Mouse (Mus musculus) midbrain, embryonic 14.5 days (tissue): Measurements from ENCODE around the gene P3h3. TPM values are rescaled to one million over a fixed set of nuclear protein-coding genes. Genes with fewer than 3 reads are reported as not detected.

ENCODE experiments used
- ATAC-seq: fragments of 200-750 bp; cut with Nextera tagmentation; 2 replicates; pipeline ENCODE4 v1.8.0; 2017; ENCODE audit warnings: moderate number of reproducible peaks, moderate library complexity; ENCODE audit not compliant: low FRiP score, low TSS enrichment
- DNase-seq: peaks from one replicate; pipeline ENCODE4 v3.0.0-alpha.2; 2015
- H3K27ac ChIP-seq: fragments of 300-500 bp; sonication (generic); replicated peaks from 2 replicates; pipeline ENCODE4 v1.5.1; 2014; ENCODE audit warnings: mild to moderate bottlenecking, low read depth, low read length, moderate library complexity
- H3K27me3 ChIP-seq: fragments of 300-500 bp; sonication (generic); 2 replicates; pipeline ENCODE4 v1.6.1; 2014; ENCODE audit warnings: low read length, control low read depth, mixed read lengths; ENCODE audit not compliant: control insufficient read depth, insufficient read depth
- H3K36me3 ChIP-seq: fragments of 300-500 bp; sonication (generic); 2 replicates; pipeline ENCODE4 v1.6.1; 2014; ENCODE audit warnings: low read length, control low read depth; ENCODE audit not compliant: control insufficient read depth, insufficient read depth
- H3K4me1 ChIP-seq: fragments of 300-500 bp; sonication (generic); 2 replicates; pipeline ENCODE4 v1.6.1; 2014; ENCODE audit warnings: mild to moderate bottlenecking, antibody characterized with exemption, low read length, control low read depth; ENCODE audit not compliant: control insufficient read depth, insufficient read depth
- H3K4me2 ChIP-seq: fragments of 300-500 bp; sonication (generic); 2 replicates; pipeline ENCODE4 v1.6.1; 2014; ENCODE audit warnings: mild to moderate bottlenecking, low read length, moderate library complexity
- H3K4me3 ChIP-seq: fragments of 300-500 bp; sonication (generic); replicated peaks from 2 replicates; pipeline ENCODE4 v1.5.1; 2014; ENCODE audit warnings: low read depth, low read length
- H3K9ac ChIP-seq: fragments of 300-500 bp; sonication (generic); replicated peaks from 2 replicates; pipeline ENCODE4 v1.6.1; 2014; ENCODE audit warnings: mild to moderate bottlenecking, low read length, moderate library complexity
- H3K9me3 ChIP-seq: fragments of 300-500 bp; sonication (generic); 2 replicates; pipeline ENCODE4 v1.6.1; 2016; ENCODE audit warnings: low read length, control low read depth, mixed read lengths; ENCODE audit not compliant: control insufficient read depth
- WGBS: fragments of 180-500 bp; shearing (Covaris S2); extraction: QIAGEN DNeasy Blood & Tissue Kit; methylation state at CpG from one replicate; pipeline ENCODE4 v1.1.7; 2014; 5-methylcytosine and 5-hydroxymethylcytosine counted together
- polyA plus RNA-seq: library from polyadenylated mRNA; unstranded; fragments of >200 nt; fragmentation: Nextera tagmentation; extraction: Ambion mirVana; gene quantifications from 2 replicates; pipeline ENCODE4 v1.2.1, GENCODE M21; 2014

The P3h3 gene
- polyA plus RNA-seq, 1 experiment from 2014 or later, result 13.9 TPM

DNA sequence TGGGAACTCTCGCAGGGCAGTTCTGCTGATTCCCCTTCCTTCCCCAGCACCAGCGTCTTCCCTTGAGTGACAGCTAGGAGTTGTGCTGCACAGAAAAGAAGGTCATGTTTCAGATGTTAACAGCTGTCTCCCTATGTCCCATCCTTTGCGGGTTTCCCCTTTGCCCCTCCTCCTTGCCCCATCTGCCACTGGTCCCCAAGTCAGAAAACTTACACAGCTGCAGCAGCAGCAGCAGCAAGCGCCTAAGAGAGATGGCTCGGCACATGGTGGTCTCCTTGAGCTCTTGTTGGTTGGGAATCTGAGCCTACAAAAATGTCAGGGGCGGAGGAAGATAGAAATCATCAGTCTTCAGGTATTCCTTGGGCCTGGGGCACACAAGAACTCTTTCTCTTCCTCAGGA is 21.8 kb upstream of the P3h3 start:
- no peaks in the 10 kb centered on the region for H3K27me3 ChIP-seq
- ATAC-seq (no peak), DNase-seq (no peak)
- no peak overlapping the region for H3K9ac ChIP-seq
- no peak overlapping the region for H3K4me3 ChIP-seq
- WGBS, result 69% methylated on average over 6 of the region's 6 CpGs
- H3K27ac ChIP-seq, result no peak overlapping the region
- no peaks in the 10 kb centered on the region for H3K36me3 ChIP-seq
- no peaks in the 10 kb centered on the region for H3K4me1 ChIP-seq
- H3K9me3 ChIP-seq, result no peaks in the 10 kb centered on the region
- no peak overlapping the region for H3K4me2 ChIP-seq

DNA sequence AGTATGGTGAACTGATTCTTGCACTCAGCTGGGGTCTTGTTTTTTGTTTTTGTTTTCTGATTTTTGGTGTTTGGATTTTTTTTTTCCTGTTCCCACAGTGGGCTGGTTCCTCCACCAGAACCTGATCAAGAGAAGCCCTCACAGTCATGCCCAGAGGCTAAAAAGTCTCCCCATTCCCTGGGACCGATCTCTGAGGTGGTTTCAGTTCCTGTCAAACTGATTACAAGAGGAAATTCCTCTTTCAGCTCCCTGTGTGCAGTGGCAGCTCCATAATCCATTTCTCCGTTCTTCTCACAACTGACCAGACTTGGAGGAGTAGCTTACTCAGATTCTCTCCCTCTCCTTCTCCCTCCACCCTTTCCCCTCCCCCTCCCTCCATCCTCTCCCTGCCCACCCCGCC is 16.8 kb upstream of the P3h3 start:
- ATAC-seq (no peak), DNase-seq (no peak)
- Histone ChIP-seq H3K4me1 (no peaks in the 10 kb centered on the region), H3K27me3 (no peaks in the 10 kb centered on the region), H3K4me2 (no peak overlapping the region), H3K27ac (no peak overlapping the region), H3K9ac (no peak overlapping the region), H3K4me3 (no peak overlapping the region), H3K9me3 (no peaks in the 10 kb centered on the region), H3K36me3 (no peaks in the 10 kb centered on the region)
- 44% methylated on average over 3 of the region's 3 CpGs for WGBS

DNA sequence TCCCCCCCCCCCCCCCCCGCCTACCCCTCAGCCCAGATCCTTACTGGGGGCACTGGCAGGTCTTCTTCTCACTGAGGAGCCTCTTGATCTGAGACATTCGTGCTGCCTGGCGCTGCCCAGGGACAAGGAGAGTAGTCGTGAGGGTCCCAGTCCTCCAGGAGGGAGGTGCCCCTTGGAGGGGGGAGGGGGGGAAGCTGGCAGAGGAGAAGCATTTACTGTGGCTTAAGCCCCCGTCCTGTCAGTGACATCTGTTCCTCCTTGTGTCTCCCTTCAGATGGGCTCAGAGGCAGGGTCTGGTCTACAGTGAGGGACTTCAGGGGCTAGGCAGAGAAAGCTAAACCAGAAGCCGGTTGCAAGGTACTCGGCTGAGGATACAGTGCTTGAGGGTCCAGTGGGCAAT is 9.0 kb upstream of the P3h3 start:
- ATAC-seq, result no peak
- Histone ChIP-seq H3K27me3 (no peaks in the 10 kb centered on the region), H3K4me1 (peaks cover 30% of the 10 kb centered on the region), H3K4me3 (no peak overlapping the region), H3K27ac (0 out of 2 replicates have a peak overlapping the region, but pooled peaks have one; percentile 13), H3K4me2 (no peak overlapping the region), H3K9ac (peak overlapping the region; percentile 13; the same call in 1 of the 2 replicates), H3K36me3 (no peaks in the 10 kb centered on the region), H3K9me3 (no peaks in the 10 kb centered on the region)
- 51% methylated on average over 6 of the region's 7 CpGs for WGBS
- DNase-seq, result no peak

DNA sequence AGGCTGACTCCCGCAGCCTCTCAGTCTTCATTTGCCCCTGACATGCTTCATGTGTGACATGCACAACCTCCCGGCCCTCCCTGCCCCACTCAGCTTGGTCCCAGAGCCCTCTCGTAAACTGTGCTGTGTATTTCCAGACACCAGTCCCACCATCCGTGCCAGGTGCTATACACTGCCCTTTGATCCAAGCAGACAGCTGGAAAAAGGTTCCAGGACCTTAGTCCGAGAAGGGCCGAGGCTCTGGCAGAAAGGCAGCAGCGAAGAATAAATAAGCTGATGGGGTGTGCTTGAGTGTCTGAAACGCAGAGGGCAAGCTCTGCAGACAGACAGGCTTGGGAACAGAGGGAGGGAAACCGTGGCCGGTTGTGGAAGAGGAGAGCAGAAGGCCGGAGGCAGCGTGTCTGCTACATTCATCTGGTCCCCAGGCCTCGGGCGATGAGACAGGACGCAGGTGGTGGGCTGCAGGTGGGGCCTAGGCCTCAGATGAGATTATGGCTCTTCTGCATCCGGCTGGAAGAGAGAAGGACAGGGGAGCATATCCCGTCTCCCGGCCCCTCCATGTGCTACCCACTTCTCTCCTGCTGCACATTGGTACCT is 8.3 kb upstream of the P3h3 start:
- DNase-seq, result no peak
- H3K4me1 ChIP-seq, result peaks cover 36% of the 10 kb centered on the region
- H3K9me3 ChIP-seq, result no peaks in the 10 kb centered on the region

DNA sequence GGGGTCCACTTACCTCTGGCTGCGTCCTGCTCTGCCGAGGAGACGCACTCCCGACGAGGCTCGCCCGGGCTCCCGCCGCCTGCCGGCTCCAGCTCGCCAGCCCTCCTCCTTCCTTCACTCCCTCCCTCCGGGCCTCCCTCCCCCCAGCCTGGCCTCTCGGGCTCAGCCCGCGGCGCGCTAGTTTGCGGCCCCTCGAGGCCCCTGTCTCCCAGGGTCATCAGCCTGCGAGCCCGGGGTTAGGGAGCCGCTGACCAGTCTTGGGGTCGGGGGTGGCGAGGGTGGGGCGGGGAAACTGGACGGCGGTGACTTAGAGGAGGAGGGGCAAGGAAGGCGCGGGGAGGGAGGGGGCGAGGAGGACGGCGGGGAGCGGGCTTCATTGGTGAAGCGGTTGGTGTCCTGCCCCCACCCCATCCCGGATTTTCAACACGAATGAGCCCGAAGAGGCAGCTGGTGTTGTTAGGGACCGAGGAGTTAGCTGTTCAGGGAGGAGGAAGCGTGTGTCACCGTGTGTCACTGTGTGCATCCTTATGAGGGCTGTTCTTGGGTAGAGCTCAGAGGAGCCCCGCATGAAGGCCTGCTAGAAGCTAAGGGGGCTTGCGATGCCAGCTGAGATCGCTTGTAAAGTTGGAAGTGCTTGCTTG is 6.2 kb upstream of the P3h3 start, which contains the start of gene Gpr162:
Gpr162 (minus strand) TSS at position 326 of the 641 bp plus-strand sequence.
- ATAC-seq (peak; percentile 62), DNase-seq (peak; percentile 86)
- Histone ChIP-seq H3K4me1 (peaks cover 47% of the 10 kb centered on the region), H3K4me3 (peak within 1 kb of the TSS; percentile 70), H3K4me2 (peak within 1 kb of the TSS; percentile 70), H3K9ac (peak within 1 kb of the TSS; percentile 91), H3K27ac (peak within 1 kb of the TSS; percentile 96), H3K27me3 (no peaks in the 10 kb centered on the region), H3K9me3 (no peaks in the 10 kb centered on the region), H3K36me3 (peaks cover 16% of the 10 kb centered on the region)
- 2% methylated on average over 43 of the region's 43 CpGs for WGBS

More for the DNA sequence above, 8.3 kb upstream of the P3h3 start:
- H3K9ac ChIP-seq, result peak overlapping the region; percentile 40; the same call in 1 of the 2 replicates
- peak overlapping the region; percentile 32; the same call in 1 of the 2 replicates for H3K27ac ChIP-seq
- H3K36me3 ChIP-seq, result peaks cover 5% of the 10 kb centered on the region
- no peaks in the 10 kb centered on the region for H3K27me3 ChIP-seq
- WGBS, result 55% methylated on average over 18 of the region's 18 CpGs
- no peak for ATAC-seq
- H3K4me2 ChIP-seq, result no peak overlapping the region
- H3K4me3 ChIP-seq, result no peak overlapping the region

DNA sequence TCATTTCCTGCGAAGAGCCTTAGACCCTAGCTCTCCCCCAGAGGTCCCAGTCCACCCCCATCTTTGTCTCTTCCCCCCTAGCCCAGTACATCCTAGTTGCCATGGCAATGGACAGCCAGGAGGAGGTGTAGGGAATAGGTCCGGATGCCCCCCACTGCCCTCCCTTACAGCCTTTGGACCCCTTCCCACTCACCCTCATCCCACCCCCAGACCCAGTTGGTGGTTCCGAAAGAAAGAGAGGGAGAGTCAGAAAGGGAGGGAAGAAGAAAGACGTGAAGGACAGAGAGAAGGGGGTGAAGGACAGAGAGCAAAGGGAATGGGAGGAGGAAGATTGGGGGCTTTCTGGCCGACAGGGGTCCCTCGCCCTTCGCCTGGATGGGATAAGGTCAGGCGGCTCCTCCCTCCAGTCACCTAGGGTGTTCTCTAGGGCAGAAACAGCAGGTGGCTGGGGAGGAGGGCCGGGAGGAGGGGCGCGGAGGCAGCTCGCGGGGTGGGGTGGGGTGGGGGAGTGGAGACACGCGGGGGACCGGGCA is 5.6 kb upstream of the P3h3 start:
- H3K9me3 ChIP-seq, result no peaks in the 10 kb centered on the region
- no peaks in the 10 kb centered on the region for H3K27me3 ChIP-seq
- peak overlapping the region; percentile 70 for H3K4me2 ChIP-seq
- peaks cover 50% of the 10 kb centered on the region for H3K4me1 ChIP-seq
- ATAC-seq (peak; percentile 19), DNase-seq (peak; percentile 68)
- peaks cover 20% of the 10 kb centered on the region for H3K36me3 ChIP-seq
- H3K4me3 ChIP-seq, result peak overlapping the region; percentile 70
- peak overlapping the region; percentile 91 for H3K9ac ChIP-seq
- 0% methylated on average over 15 of the region's 16 CpGs for WGBS
- peak overlapping the region; percentile 96 for H3K27ac ChIP-seq

DNA sequence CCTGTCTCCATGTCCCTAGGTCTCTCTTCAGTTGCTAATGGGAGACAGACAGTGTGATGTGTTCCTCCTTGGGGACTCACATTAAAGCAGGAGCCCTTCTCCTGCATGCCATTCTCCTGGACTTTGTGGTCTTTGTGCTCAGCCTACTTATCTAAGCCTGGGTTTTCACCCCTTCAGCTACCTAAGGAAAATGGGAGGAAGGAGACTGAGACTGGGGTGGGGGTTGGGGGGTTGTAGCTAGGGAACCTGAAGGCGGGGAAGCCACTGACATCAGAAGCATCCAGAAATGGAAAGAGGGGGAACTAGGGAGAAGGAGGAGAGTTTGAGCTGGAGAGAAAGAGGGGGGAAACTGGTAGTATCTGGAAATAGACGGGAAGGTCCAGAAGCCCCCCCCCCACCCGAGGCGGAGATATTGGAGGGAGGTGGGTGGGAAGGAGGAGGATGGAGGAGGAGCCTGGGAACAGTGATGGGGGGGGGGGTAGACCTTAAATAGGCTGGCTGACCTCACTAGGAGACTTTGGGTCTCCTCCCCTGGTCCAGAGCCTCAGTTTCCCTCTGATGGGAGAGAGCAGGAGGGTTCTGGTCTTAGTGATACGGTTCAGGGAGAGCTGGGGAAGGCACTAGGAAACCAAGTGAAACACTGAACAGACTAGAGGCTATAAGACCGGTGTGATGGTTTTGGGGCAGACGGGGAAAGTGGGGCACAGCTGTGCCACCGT is 5.0 kb upstream of the P3h3 start:
- H3K9ac ChIP-seq, result peak overlapping the region; percentile 91
- peak overlapping the region; percentile 70 for H3K4me3 ChIP-seq
- peak overlapping the region; percentile 96 for H3K27ac ChIP-seq
- no peaks in the 10 kb centered on the region for H3K27me3 ChIP-seq
- peaks cover 20% of the 10 kb centered on the region for H3K36me3 ChIP-seq
- H3K4me2 ChIP-seq, result peak overlapping the region; percentile 70
- 8% methylated on average over 8 of the region's 8 CpGs for WGBS
- H3K4me1 ChIP-seq, result peaks cover 50% of the 10 kb centered on the region
- no peak for ATAC-seq
- H3K9me3 ChIP-seq, result no peaks in the 10 kb centered on the region
- peak; percentile 28 for DNase-seq

DNA sequence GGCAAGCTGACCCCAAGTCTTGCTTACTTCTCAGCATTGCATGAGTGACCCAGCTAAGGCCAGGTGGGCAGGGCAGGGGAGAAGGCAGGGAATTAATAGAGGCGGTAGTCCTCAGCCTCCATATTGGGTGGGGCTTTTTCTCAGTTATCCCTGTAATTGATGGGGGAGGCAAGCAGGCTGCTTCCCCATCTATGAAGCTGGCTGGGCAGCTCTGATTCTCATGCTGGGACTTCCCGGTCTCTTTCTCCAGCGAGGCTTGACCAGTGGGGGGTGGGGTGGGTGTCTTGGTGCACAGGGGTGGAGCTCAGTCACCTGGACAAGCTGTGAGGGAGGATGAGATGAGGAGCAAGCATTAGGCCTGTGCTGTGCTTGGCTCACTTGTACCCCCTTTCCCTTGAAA is 4.2 kb upstream of the P3h3 start:
- ATAC-seq (no peak), DNase-seq (no peak)
- Histone ChIP-seq H3K27ac (peak overlapping the region; percentile 96; the same call in 1 of the 2 replicates), H3K9me3 (no peaks in the 10 kb centered on the region), H3K4me2 (peak overlapping the region; percentile 70), H3K4me3 (peak overlapping the region; percentile 70), H3K36me3 (peaks cover 20% of the 10 kb centered on the region), H3K4me1 (peaks cover 50% of the 10 kb centered on the region), H3K9ac (peak overlapping the region; percentile 91), H3K27me3 (no peaks in the 10 kb centered on the region)
- 35% methylated on average over 3 of the region's 3 CpGs for WGBS
